Mouse (Mus musculus): ENCODE measurements at regions not wholly inside any gene's neighbourhood (a gene's known extent, or its start where the extent isn't known, plus 50 kb on each side); places are given as distances from the start of the nearest gene placed in this dataset.

DNA sequence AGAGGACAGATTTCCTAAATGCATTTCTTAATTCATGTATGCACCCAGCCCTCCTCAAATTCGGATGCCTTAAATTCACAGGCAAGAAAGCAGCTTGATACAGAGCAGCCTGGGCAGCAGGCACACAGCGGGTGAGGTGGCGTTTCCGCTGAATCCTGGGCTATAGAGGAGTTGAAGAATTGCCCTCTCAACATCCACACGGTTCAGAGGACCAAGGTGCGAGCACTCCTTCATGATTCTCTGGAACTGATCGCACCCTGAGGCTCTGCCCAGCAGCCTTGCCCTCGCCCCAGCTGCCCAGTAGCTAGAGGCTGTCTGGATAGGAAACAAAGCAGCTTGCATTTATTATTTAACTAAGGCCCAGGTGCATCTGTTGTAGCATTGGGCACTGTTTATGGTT is 104.3 kb upstream of the Atp1a1 start:
- TF ChIP-seq EP300 (optimal IDR thresholded peaks at IDR 0.05) (no peak), CTCF (IDR thresholded peaks at IDR 0.05; ENCODE audit: low read depth) (no peak)

Measured in stomach, postnatal 0 days (tissue).